Mouse (Mus musculus): Measurements from ENCODE around the gene Tle4. TPM values are rescaled to one million over a fixed set of nuclear protein-coding genes. Genes with fewer than 3 reads are reported as not detected.

Gene Tle4
- polyA plus RNA-seq, 1 experiment from 2014 or later: 38.8 TPM

DNA sequence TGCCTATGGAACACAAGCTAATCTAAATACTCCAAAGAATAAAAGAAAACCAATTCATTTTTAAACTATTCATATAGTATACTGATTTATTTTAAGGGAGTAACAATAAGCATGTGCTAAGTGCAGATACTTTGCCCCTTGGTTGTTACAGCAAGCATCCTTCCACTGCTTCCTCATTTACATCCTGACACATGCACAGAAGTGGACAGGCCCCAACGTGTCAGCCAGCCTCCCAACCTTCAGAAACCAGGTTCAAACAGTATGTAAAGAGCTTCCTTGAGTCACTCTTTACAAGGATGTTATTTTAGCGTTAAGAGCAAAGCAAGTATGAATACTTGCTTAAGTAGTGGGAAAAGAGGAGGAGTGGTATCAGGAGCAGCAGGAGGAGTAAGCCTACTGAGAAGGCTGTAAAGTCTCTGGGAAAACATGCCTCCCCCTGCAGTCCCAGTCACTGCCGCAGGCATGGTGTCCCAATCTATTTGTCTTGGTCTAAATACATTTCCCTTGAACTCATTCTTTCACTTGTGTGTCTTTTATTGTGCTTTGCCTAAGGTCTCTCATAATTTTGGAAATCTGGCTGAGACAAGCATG lies 97.9 kb downstream of the Tle4 start:
- H3K4me1 ChIP-seq (ENCODE audit: control insufficient read depth, insufficient read depth, low read length): peaks cover 27% of the 10 kb centered on the region
- ATAC-seq (ENCODE audit: low FRiP score) (no peak), DNase-seq (ENCODE audit: low spot score, missing footprints) (no peak)
- H3K36me3 ChIP-seq (ENCODE audit: control insufficient read depth, insufficient read depth, low read length): no peaks in the 10 kb centered on the region
- no peaks in the 10 kb centered on the region for H3K9me3 ChIP-seq (ENCODE audit: control insufficient read depth, low read length)
- H3K9ac ChIP-seq (ENCODE audit: low read length): no peak overlapping the region
- no peak overlapping the region for H3K27ac ChIP-seq (ENCODE audit: low read depth, low read length)
- H3K4me3 ChIP-seq (ENCODE audit: low read depth, low read length): no peak overlapping the region
- H3K27me3 ChIP-seq (ENCODE audit: control insufficient read depth, insufficient read depth, low read length): peaks cover 26% of the 10 kb centered on the region
- H3K4me2 ChIP-seq: no peak overlapping the region
- 8% methylated on average over 3 of the region's 3 CpGs for WGBS

DNA sequence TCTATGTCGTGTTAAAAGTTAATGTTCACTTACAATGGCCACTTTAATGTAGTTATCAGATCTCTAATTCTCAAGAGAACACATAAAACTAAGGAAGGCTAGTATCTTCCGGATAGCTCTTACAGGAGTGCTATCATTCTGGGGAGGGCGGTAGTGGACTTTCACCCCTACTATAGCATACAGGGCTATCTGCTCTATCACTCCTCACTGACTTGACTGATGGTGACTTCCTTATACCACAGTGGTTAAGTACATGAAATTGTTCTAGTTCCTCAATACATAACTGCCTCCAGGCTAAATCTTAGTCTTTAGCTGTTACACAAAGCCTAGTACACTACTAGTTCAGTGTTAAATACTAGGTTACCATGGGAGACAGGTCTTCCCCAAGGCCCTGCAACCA lies 104.8 kb downstream of the Tle4 start:
- no peak for DNase-seq (ENCODE audit: low spot score, missing footprints)
- no peak overlapping the region for H3K9ac ChIP-seq (ENCODE audit: low read length)
- ATAC-seq (ENCODE audit: low FRiP score): no peak
- H3K9me3 ChIP-seq (ENCODE audit: control insufficient read depth, low read length): no peaks in the 10 kb centered on the region
- no peaks in the 10 kb centered on the region for H3K36me3 ChIP-seq (ENCODE audit: control insufficient read depth, insufficient read depth, low read length)
- H3K27me3 ChIP-seq (ENCODE audit: control insufficient read depth, insufficient read depth, low read length): no peaks in the 10 kb centered on the region; the same call in 1 of the 2 replicates
- no peak overlapping the region for H3K4me3 ChIP-seq (ENCODE audit: low read depth, low read length)
- no peak overlapping the region for H3K4me2 ChIP-seq
- peaks cover 2% of the 10 kb centered on the region; the same call in 1 of the 2 replicates for H3K4me1 ChIP-seq (ENCODE audit: control insufficient read depth, insufficient read depth, low read length)
- no peak overlapping the region for H3K27ac ChIP-seq (ENCODE audit: low read depth, low read length)
- WGBS: 91% methylated on average over 3 of the region's 3 CpGs

DNA sequence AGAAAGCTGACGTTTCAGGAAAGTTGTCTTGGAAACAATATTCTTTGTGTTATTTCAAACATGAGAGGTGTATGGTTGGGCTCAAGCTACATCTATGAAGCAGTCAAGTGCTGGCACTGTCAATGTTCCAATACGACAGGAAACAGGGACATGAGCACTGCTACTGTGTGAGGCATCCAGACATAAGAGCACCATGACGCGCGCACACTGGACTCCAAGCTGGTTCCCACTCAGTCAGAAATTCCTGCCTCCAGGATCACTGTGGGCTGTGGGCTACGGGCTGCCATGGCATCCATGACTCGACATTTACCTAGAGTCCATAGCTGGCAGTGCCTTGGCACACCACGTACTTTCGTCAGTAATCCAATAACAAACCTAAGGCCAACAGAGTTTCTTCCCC lies 110.7 kb downstream of the Tle4 start:
- H3K4me2 ChIP-seq: no peak overlapping the region
- H3K4me3 ChIP-seq (ENCODE audit: low read depth, low read length): no peak overlapping the region
- no peak overlapping the region for H3K27ac ChIP-seq (ENCODE audit: low read depth, low read length)
- no peaks in the 10 kb centered on the region for H3K9me3 ChIP-seq (ENCODE audit: control insufficient read depth, low read length)
- DNase-seq (ENCODE audit: low spot score, missing footprints): no peak
- peak; percentile 50; the same call in 1 of the 2 replicates for ATAC-seq (ENCODE audit: low FRiP score)
- peaks cover under 1% of the 10 kb centered on the region for H3K4me1 ChIP-seq (ENCODE audit: control insufficient read depth, insufficient read depth, low read length)
- H3K27me3 ChIP-seq (ENCODE audit: control insufficient read depth, insufficient read depth, low read length): no peaks in the 10 kb centered on the region
- H3K36me3 ChIP-seq (ENCODE audit: control insufficient read depth, insufficient read depth, low read length): no peaks in the 10 kb centered on the region
- WGBS: 82% methylated on average over 9 of the region's 9 CpGs
- H3K9ac ChIP-seq (ENCODE audit: low read length): no peak overlapping the region

DNA sequence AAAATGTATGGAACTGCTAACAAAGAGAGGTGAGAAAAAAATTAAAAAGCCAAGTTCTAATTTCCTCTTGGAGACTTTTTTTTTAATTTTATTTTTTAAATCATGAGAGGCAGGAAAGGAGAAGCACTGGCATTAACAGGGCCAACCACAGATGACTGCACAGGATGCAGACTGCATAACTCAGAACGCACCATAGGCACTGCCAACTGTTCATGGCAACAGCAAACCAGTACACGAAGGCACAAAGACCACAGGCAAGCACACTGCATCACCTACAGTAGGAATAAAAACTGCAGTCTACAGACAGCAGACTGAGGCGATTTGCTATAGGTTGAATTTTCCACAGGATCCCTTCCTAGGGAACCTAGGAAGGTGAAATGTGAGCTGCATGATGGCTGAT lies 112.7 kb downstream of the Tle4 start:
- 87% methylated on average over 3 of the region's 3 CpGs for WGBS

DNA sequence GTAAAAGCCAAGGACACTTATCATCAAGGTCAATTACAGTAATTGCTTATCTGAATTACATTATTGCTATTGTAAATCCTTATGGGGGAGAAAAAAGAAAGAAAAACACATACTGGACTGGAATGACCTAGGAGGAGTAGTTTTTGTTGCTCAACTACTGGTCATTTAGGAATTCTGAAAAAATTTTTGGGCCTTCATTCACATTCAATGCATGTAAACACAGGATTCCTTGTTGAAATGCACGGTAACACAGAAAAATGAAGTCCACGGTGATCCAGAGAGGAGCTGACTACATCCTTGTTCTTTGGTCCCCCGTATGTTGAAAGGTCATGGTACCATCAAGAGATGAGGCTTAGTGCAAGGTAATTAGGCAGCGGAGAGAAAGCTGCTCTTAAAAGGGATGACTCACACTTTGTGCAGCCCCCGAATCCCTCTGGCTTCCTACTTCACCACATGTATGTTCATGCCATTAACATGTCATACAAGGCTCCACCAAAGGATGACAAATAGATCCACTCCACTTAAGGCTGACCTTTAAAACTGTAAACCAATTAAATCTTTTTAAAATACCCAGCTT lies 115.2 kb downstream of the Tle4 start:
- 74% methylated on average over 5 of the region's 5 CpGs for WGBS

More for the DNA sequence above, 112.7 kb downstream of the Tle4 start:
- Histone ChIP-seq H3K4me3 (ENCODE audit: low read depth, low read length) (no peak overlapping the region), H3K4me1 (ENCODE audit: control insufficient read depth, insufficient read depth, low read length) (peaks cover 7% of the 10 kb centered on the region), H3K36me3 (ENCODE audit: control insufficient read depth, insufficient read depth, low read length) (no peaks in the 10 kb centered on the region), H3K4me2 (no peak overlapping the region), H3K9me3 (ENCODE audit: control insufficient read depth, low read length) (no peaks in the 10 kb centered on the region), H3K27ac (ENCODE audit: low read depth, low read length) (no peak overlapping the region), H3K27me3 (ENCODE audit: control insufficient read depth, insufficient read depth, low read length) (no peaks in the 10 kb centered on the region), H3K9ac (ENCODE audit: low read length) (no peak overlapping the region)
- no peak for DNase-seq (ENCODE audit: low spot score, missing footprints)
- no peak for ATAC-seq (ENCODE audit: low FRiP score)

DNA sequence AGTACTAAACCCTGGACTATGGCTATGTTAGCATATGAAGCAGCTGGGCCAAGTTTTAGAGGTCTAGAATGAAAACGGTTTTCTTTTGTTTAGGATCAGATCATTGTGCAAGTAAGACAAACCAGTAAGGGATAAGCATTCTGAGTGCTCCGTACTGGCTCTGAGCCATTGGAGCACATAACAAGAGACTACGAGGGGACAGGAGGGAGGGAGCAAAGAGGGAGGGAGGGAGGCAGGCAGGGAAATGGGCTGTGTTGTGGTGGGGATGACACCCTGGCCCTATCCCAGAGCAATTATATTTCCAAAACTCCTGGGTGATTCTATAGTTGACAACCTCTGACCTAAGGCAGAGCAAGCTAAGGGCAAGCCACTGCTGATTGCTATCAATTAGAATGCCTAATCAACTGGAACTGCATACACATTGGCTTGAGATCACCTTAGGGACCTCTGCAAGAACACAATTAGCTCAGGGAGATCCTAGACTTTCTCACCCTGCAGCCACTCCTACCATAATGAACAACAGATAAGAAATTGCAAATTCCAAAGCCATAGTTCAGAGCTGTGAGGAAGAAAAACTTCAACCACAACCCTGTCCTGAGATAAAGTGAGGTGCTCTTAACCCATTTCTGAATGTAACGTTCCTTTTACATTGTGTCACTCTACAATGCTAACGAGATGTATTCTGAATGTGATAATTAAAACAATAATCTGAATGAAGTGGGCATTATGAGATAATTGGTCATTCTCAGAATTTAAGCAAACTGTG lies 115.9 kb downstream of the Tle4 start:
- Histone ChIP-seq H3K9me3 (ENCODE audit: control insufficient read depth, low read length) (no peaks in the 10 kb centered on the region), H3K9ac (ENCODE audit: low read length) (no peak overlapping the region), H3K4me2 (no peak overlapping the region), H3K36me3 (ENCODE audit: control insufficient read depth, insufficient read depth, low read length) (no peaks in the 10 kb centered on the region), H3K4me3 (ENCODE audit: low read depth, low read length) (no peak overlapping the region), H3K4me1 (ENCODE audit: control insufficient read depth, insufficient read depth, low read length) (peaks cover 7% of the 10 kb centered on the region), H3K27ac (ENCODE audit: low read depth, low read length) (no peak overlapping the region), H3K27me3 (ENCODE audit: control insufficient read depth, insufficient read depth, low read length) (no peaks in the 10 kb centered on the region)
- ATAC-seq (ENCODE audit: low FRiP score) (peak; percentile 73), DNase-seq (ENCODE audit: low spot score, missing footprints) (no peak)
- 37% methylated on average over 5 of the region's 5 CpGs for WGBS

More for the DNA sequence above, 115.2 kb downstream of the Tle4 start:
- H3K4me2 ChIP-seq: no peak overlapping the region
- no peak overlapping the region for H3K4me3 ChIP-seq (ENCODE audit: low read depth, low read length)
- no peaks in the 10 kb centered on the region for H3K36me3 ChIP-seq (ENCODE audit: control insufficient read depth, insufficient read depth, low read length)
- peaks cover 7% of the 10 kb centered on the region for H3K4me1 ChIP-seq (ENCODE audit: control insufficient read depth, insufficient read depth, low read length)
- ATAC-seq (ENCODE audit: low FRiP score): no peak
- no peaks in the 10 kb centered on the region for H3K9me3 ChIP-seq (ENCODE audit: control insufficient read depth, low read length)
- H3K27ac ChIP-seq (ENCODE audit: low read depth, low read length): no peak overlapping the region
- no peaks in the 10 kb centered on the region for H3K27me3 ChIP-seq (ENCODE audit: control insufficient read depth, insufficient read depth, low read length)
- H3K9ac ChIP-seq (ENCODE audit: low read length): no peak overlapping the region
- DNase-seq (ENCODE audit: low spot score, missing footprints): no peak

DNA sequence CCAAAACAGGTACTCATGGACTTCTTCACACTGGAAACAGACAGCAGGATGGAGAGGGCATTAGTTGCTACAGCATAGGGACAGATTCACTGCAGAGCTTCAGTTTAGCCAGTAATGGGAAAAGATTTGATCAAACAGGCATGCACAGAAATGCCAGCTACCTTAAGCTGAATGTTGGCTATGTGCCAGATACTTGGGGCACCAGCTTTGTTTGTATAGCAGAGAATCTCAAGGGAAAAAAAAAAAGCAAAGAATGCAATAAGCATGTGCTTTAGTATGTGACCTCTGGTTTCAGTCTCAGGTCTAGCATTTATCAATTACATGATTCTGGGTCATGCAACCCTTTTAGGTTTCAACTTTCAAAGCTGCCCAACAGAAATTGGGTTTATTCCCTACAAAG lies 118.1 kb downstream of the Tle4 start:
- Histone ChIP-seq H3K9me3 (ENCODE audit: control insufficient read depth, low read length) (no peaks in the 10 kb centered on the region), H3K27ac (ENCODE audit: low read depth, low read length) (no peak overlapping the region), H3K4me3 (ENCODE audit: low read depth, low read length) (no peak overlapping the region), H3K4me2 (no peak overlapping the region), H3K9ac (ENCODE audit: low read length) (no peak overlapping the region), H3K4me1 (ENCODE audit: control insufficient read depth, insufficient read depth, low read length) (peaks cover 7% of the 10 kb centered on the region), H3K36me3 (ENCODE audit: control insufficient read depth, insufficient read depth, low read length) (no peaks in the 10 kb centered on the region), H3K27me3 (ENCODE audit: control insufficient read depth, insufficient read depth, low read length) (no peaks in the 10 kb centered on the region)
- no peak for DNase-seq (ENCODE audit: low spot score, missing footprints)
- no peak for ATAC-seq (ENCODE audit: low FRiP score)

DNA sequence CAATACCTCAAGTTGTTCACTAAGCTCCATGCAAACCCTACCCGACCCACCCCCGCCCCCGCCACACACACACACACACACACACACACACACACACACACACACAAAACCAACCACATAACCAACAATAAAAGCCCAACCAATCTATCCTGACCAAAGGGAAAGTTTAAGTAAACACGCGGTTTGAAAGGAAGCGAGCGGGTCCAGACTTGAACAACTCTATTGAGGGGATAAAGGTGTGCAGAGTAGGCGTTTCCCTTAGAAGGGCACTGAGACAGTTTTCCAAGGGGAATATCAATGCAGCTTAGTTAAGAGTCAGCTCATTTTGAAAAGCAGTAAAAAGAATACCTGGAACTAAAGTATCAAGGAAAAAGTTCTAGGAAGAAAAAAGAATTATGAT lies 128.5 kb downstream of the Tle4 start:
- Histone ChIP-seq H3K4me2 (no peak overlapping the region), H3K9me3 (ENCODE audit: control insufficient read depth, low read length) (no peaks in the 10 kb centered on the region), H3K36me3 (ENCODE audit: control insufficient read depth, insufficient read depth, low read length) (peaks cover 3% of the 10 kb centered on the region; the same call in 1 of the 2 replicates), H3K9ac (ENCODE audit: low read length) (no peak overlapping the region), H3K27ac (ENCODE audit: low read depth, low read length) (no peak overlapping the region), H3K4me1 (ENCODE audit: control insufficient read depth, insufficient read depth, low read length) (no peaks in the 10 kb centered on the region), H3K27me3 (ENCODE audit: control insufficient read depth, insufficient read depth, low read length) (no peaks in the 10 kb centered on the region), H3K4me3 (ENCODE audit: low read depth, low read length) (no peak overlapping the region)
- DNase-seq (ENCODE audit: low spot score, missing footprints) (no peak), ATAC-seq (ENCODE audit: low FRiP score) (no peak)
- WGBS: 94% methylated on average over 8 of the region's 8 CpGs

DNA sequence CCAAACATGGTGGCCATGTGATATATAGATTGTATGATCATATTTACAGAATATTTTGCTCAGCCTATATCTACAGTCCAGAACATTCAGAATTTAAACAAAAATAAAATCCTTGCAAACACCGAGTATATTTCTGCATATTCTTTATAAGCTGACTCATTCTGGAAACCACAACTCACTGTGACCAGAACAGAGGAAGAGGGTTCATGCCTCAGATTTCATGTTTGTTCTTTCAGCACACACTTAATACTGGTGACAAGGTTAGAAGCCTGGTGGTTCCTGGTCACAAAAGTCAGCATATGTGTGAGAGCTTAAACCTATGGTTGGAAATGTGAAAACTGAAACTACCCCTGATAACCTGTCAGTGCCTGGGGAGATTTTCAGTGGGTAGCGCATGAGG lies 129.1 kb downstream of the Tle4 start:
- DNase-seq (ENCODE audit: low spot score, missing footprints) (no peak), ATAC-seq (ENCODE audit: low FRiP score) (no peak)
- Histone ChIP-seq H3K4me3 (ENCODE audit: low read depth, low read length) (no peak overlapping the region), H3K27ac (ENCODE audit: low read depth, low read length) (no peak overlapping the region), H3K27me3 (ENCODE audit: control insufficient read depth, insufficient read depth, low read length) (no peaks in the 10 kb centered on the region), H3K9ac (ENCODE audit: low read length) (no peak overlapping the region), H3K36me3 (ENCODE audit: control insufficient read depth, insufficient read depth, low read length) (peaks cover 3% of the 10 kb centered on the region; the same call in 1 of the 2 replicates), H3K9me3 (ENCODE audit: control insufficient read depth, low read length) (no peaks in the 10 kb centered on the region), H3K4me1 (ENCODE audit: control insufficient read depth, insufficient read depth, low read length) (no peaks in the 10 kb centered on the region), H3K4me2 (no peak overlapping the region)
- 94% methylated on average over 2 of the region's 2 CpGs for WGBS

Measured in midbrain, embryonic 11.5 days (tissue).